Mouse (Mus musculus) lung, postnatal 36 days (tissue): Measurements from ENCODE around the gene Cmtm1.
"Not testable (repeated sequence)": the region's sequence is repeated elsewhere in the genome, so short reads cannot be mapped to it uniquely, and the experiment has no call there.

Source experiments
- DNase-seq: peaks from one replicate; pipeline ENCODE4 v3.0.0; 2022; ENCODE audit warnings: mixed read lengths

Cmtm1 gene

DNA sequence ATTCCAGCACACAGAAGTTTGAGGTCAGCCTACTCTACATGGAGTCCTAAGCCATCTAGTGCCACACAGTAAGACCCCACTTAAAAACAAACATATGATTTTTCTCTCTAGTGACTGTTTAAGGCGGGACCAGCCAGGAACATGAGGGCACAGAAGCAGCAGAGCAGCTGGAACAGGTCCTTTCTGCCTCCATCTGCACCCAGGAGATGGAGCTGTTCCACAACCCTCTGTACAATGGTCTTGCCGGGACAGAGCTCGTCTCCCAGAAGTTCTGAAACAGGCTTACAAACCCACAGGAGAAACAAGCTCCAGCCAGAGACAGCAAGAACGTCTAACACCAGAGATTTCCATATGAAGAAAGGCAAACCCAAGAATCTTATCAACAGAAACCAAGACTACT lies 3.4 kb upstream of the Cmtm1 start:
- peak; percentile 63 for DNase-seq

DNA sequence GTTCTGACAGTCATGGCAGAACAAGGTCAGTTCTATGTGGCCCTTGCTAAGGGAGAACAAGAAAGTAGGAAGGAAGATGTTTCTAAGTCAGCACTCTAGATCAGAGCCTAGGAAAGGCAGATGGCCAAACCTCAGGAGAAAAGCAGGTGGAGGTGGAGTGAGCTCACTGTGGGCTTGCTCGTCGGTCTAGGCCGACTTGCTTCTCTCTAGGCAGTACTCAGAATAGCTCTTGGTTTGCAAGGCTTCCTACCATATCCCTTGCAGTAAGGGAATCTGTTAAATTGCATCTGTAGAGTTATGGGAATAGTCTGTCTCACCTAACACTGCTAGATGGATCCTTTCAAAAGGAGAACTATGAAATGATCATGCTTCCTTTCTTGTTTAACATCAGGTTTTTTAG lies 2.1 kb upstream of the Cmtm1 start:
- not testable (repeated sequence) for DNase-seq

DNA sequence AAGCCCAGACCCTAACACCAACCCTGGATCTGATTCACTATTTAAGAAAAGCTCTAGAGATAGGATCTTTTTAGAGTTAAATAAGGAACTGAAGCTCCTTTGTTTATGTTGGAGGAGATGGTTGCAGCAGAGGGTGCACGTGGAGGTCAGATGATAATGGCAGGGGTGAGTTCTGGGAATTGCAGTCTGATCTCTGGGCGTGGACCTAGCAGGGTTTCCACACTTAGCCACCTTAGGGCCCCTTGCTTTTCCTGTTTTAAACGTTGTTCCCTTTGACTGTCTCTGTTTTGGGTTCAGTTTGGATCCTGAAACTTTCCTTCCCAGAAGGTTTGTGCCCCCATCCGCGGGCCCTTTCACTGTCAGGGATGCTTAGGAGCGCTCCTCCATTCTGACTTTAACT lies 1.6 kb downstream of the Cmtm1 start:
- DNase-seq = peak; percentile 7

DNA sequence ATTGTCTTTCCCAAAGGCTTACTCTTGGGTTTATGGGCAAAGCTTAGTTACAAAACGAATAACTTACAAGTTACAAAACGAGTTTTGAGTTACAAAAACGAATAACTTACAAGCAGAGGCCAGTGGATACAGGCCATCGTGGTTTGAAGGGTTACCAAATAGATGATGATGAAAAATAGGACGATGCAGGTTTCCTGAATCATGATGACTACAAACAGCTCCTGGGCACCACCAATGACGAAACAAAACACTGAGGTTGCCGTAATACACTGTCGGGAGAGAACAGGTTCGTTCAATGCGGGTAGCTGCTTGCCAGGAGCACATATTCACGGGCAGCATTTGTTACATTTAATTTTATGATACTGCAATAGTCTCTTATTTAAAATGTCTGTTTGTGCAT lies 5.0 kb downstream of the Cmtm1 start:
- DNase-seq = no peak

DNA sequence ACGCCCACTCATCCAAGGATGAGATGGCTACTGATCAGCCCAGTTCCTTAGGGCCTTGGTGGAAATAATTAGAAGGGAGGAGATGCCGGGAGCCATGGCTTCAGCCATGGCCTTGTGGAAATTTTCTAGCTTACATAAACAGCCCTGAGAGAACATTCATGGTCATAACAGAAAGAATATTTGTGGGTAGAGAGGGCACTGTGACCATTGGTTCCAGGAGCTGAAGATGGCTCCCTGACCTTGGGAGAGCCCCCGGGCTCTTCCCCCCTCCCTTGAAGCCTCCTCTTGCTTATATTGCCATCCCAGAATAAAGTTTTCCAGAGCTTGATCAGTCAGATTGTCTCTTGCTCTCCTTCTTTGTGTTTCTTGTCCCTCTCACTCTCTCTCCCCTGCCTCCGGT lies 7.4 kb downstream of the Cmtm1 start:
- not testable (repeated sequence) for DNase-seq

DNA sequence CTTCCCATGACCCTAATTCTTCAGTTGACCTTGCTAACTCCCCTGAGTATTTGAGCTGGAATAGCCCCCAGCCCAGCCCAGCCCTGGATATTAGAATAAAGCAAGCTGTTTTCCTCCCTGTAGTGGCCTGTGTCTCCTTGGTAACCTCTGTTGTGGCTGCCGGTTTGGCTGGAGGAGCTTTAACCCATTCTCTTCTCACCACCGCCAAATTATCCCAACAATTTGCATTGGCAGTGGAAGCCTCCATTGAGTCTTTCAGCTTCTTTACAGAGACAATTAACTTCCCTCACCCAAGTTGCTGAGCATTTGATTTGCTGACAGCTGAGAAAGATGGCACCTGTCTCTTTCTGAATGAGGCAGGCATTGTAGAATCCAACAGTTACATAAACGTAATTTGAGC lies 8.4 kb downstream of the Cmtm1 start:
- DNase-seq = not testable (repeated sequence)

DNA sequence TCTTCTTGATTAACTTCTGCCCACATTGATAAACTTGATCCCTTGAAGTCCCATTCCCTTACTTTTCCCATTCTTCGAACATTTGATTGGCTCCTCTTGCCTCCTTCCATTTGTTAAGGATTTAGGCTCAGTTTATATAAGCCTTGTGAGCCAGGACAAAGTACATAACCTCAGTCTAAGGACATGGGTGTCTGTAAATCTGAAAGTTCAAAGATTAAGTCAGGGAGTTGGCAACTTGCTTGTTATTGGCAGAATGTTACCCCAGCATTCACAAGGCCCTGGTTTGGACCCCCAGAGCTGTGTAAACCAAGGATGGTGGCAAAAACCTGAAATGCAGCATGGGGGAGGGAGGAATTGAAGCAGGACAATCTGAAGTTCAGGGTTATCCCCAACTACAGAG lies 15.5 kb downstream of the Cmtm1 start:
- DNase-seq = no peak

DNA sequence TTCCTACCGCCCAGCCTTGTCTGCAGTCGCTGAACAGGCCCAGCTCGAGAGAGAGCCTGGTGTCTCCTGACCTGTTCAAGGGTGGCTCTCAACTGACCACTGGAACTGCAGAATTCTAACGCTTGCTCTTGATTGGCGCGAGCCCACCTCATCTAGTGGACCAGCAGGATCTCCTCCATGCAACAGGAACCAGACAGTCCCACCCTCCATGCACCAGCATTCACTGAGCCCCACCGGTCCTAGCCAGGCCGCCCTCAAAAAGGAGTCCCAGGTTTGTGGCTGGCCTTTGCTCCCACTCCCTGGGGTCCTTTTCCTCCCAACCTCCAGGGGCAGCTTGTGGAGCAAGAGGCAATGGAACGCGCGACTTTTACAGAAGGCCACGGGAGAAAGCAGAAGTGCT lies 16.9 kb downstream of the Cmtm1 start, which contains the start of gene Cmtm2a:
TSS of gene Cmtm2a (minus strand) at position 101 of the 400 bp plus-strand sequence.
- not testable (repeated sequence) for DNase-seq

DNA sequence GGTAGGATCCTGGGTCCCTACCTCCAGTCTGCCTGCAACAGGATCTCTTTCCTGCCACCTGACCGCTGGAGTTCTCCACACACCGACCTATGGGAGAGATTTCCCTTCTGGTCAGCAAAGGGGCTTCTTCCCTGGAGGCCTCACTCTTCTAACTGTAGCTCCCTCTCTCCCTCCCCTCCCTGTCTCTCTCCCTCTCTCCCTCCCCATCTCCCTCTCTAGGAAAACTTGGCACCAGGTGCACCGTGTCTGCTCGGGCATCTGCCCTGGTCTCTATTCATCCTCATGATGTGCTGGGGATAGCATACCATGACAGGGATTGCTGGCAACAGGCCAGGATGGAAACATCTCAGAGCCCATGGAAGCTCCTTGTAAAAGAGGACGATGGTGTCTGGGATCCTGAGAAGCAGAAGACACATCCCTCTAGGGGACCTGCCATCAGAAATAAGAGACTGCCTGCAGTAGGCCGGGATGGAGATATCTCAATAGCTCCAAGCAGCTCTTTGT lies 41.0 kb downstream of the Cmtm1 start:
- no peak for DNase-seq

DNA sequence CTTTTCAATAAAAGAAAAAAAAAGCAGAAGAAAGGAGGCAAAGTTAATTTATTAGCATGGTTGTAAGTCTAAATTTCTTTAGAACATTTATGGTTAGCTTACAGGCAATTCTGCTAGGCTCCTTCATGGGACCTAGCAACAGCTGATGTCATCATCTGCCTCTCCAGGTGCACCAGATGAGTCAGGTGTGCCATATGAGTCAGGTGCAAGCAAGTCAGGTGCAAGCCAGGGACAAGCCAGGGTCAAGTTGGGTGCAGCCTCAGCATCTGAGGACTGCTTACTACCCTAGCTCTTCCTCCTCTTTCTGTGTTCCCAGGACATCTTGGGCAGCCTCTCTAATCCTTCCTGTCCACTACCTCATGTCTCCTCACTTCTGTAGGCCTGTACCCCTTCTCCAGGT lies 41.6 kb downstream of the Cmtm1 start:
- DNase-seq = no peak

DNA sequence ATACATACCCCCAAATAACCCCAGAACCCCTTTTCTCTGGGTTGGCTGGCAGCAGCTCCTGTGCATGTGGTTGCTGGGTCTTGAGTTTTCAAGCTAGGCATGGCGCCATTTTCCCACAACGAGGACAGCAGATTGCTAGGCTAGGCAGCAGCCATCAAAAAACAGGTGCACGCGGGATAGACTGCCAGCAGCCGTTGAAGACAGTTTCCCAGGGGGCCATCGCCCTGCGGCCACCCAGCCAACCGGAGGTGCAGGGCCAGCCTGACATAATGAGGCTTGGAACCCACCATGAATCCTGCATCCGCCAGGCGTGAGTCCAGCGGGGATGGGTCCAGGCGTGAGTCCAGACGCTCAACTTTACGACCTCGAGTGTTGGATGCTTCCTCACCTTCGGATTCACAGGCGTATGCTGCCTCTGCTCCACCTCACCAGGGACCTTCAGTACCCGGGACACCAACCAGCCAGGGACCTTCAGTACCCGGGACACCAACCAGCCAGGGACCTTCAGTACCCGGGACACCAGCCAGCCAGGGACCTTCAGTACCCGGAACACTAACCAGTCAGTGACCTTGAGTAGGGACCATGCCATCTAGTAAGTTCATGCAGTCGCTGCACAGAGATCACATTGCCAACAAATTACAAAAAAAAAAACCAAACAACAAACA lies 45.5 kb downstream of the Cmtm1 start:
- DNase-seq = not testable (repeated sequence)

DNA sequence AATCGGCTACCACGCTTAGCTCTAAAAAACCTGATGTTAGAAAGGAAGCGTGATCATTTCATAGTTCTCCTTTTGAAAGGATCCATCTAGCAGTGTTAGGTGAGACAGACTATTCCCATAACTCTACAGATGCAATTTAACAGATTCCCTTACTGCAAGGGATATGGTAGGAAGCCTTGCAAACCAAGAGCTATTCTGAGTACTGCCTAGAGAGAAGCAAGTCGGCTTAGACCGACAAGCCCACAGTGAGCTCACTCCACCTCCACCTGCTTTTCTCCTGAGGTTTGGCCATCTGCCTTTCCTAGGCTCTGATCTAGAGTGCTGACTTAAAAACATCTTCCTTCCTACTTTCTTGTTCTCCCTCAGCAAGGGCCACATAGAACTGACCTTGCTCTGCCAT lies 48.1 kb downstream of the Cmtm1 start:
- not testable (repeated sequence) for DNase-seq

DNA sequence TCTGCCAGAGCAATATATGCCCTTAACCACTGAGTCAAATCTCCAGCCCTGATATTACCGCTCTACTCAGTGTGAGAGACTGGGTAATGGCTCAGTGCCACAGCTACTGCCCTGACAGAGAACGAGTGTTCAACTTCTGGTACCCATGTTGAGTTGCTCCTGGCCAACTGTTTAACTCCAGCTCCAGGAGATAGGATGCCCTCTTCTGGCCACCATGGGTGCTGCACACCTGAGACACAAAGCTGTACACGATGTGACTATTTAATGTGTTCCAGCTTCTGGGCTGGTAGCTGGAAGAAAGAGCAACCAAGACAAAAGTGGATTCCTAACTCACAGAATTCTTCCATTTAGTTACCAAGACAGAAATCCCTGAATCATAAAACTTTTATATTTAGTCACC lies 56.9 kb downstream of the Cmtm1 start:
- DNase-seq = peak; percentile 58

DNA sequence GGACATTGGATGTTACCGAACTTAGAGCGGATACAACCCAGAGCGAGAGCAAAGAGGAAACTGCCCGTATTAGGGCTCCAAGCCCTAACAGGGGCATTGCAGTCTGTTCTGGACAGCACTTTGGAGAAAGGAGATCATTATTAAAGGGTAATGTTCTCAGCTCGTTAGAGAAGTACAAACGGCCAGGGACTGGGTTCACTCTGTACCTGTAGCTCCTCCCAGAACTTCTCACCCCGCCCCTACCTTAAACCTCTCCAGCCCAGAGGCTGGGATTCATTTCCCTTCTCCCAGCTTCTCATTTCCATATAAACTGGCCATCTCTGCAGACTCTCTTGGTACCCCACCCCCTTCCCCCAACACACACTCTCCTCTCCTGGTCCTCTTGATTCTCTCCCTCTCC lies 58.5 kb downstream of the Cmtm1 start:
- DNase-seq = peak; percentile 38

DNA sequence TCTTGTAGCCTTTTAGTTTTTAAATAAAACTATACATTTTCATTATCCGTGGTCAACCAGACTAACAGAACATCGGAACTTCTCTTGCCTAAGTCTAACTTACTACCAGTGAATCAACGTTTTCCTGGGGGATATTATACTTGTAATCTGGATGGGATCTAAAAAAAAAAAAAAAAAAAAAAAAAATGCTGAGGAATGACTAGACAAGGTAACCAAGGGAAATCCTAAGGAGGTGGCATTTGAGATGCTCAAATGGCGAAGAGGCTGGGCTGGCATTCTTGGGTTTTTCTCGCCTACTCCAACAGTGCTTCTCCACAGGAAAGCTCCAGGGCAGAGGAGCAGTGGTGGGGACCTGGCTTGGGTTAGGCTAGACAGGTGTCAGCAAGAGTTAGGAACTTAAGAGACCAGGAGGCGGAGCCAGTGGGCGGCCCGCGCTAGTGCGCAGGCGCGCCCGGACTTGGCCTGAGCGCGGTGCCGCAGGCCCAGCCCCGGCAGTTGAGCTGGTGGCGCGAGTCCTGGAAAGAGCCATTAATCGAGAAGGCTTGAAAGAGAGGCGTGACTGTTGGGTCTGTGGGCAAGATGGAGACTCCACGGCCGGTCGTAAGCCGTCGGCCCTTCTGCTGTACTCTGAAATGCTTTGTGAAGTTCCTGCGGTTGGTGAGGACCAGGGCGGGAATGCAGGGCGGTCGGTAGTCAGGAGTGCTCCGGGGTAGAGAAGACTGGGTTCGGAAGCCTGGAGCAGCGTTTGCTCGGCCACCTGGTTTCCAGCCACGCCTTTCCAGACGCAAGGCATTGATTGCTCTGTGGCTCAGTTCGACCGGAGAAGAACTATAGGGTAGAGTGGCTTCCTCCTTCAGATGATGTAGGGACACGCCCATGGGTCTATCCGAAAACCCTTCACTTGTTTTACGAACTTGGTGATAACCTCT lies 59.2 kb downstream of the Cmtm1 start, which contains the start of gene Cklf:
TSS of gene Cklf (plus strand) at position 423 of the 929 bp plus-strand sequence.
- DNase-seq = peak; percentile 96

DNA sequence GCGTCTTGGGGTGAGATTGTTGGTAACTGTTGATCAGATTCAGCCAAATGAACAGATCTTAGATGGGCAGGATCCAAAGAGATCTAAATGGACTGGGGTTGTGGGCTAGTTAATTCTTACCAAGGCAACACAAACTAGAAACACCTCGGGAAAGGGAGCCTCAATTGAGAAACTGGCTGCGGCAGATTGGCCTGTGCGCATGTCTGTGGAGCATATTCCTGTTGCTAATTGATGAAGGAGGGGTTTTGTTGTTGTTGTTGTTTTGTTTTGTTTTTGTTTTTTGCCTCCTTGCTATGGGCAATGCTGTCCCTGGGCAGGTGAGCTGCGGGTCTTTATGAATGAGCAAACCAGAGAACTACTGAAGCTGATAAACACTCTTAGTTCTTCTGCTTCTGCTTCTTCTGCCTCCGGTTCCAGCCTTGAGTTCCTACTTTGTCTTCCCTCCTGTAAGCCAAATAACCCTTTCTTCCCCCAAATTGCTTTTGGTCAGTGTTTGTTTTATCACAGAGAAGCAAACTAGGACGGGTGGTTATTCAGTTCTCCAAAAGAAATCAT lies 60.4 kb downstream of the Cmtm1 start:
- DNase-seq = no peak

DNA sequence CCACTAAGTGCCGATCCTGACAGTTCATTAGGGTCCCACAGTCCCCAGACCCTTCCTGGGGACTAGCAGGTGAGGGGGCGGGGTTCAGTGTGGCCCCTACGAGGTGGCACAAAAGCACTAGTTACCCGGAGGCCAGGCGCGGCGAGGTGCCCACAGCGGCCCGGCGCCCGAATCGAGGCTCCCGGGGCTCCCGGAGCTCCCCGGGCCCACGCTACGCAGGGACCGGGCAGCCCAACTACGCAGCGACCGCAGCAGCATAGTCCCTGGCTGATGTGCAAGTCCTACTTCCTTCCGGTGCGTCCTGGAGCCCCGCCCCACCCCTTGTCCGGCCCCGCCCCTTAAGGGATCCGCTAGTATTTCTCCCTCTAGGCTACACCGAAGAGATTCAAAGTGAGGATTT lies 61.7 kb downstream of the Cmtm1 start, which contains the start of gene Tk2:
TSS of gene Tk2 (minus strand) at position 283 of the 400 bp plus-strand sequence.
- DNase-seq = peak; percentile 83

DNA sequence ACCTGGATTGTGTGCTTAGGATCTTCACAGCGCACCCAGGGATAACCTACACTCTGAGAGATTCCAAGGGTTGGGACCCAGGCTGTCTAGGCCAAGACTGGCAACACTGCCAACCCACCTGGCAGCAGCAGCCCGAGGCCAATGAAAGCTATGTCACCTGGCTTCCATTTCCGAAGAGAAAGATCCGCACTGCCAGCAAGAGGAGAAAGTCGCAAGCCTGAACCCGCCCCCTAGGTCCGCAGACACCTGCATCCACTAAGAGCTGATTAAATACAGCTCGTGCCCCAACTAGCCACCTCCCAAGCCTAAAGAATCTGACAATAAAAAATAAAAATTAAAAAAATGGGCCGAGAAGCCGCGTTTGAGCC lies 62.1 kb downstream of the Cmtm1 start:
- peak; percentile 20 for DNase-seq

DNA sequence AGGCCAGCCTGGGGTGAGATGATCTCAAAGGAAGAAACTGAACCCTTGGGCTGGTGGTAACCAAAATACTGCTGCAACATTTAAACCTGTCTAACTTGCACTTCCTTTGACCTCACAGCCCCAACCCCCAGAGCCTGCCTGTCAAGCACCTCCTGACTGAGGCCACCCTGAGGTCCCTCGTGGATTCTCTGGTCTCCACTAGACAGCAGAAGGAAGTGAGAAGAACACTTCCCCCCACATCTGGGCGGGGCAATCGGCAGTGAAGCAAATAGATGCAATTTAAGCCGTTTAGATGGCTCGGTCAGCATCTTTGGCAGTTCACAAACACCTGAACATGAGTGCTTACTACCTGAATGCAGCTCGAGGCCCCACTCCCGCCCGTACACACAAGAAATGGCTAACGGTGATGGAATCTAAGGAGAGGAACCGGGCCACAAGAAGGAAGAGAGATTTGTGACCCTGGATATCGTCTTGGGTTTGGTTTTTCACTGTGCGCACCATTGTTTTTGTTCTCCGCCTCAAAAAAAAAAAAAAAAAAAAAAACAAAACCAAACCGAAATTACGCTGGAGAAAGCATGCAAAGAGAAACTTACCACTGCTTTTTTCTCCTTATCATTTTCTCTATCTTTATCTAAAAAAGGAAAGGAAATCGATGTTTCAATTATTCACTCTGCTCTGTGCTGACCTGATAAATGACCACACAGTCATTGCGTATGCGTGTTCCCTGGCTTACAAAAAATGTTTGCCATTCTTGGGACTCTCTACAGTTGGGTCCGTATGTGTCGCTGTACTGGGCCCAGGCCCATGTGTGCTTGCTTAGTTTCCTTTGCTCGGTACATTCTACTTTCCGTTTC lies 62.7 kb downstream of the Cmtm1 start:
- peak; percentile 75 for DNase-seq

DNA sequence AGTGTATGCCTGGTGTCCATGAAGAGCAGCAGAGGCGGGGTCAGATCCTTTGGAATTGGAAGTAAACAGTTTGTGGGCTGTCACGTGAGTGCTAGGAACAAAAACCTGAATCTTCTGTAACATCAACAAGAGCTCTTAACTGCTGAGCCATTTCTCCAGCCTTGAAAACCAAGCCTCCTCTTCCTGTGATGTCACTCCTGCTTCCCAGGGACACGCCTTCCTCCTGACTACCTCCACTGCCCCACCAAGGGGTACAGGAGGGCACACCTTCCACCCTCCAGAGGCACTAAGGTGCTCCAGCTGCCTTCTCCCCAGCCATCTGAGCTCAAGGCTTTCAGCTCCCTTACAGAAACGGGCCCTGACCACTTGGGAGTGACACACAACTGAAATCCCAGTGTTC lies 63.3 kb downstream of the Cmtm1 start:
- peak; percentile 11 for DNase-seq
